Mouse (Mus musculus) neural tube, embryonic 11.5 days (tissue): ENCODE results near the gene Styxl1. TPM values are rescaled to one million over a fixed set of nuclear protein-coding genes. Genes with fewer than 3 reads are reported as not detected.

ENCODE experiments used
- ATAC-seq: fragments of 200-750 bp; cut with Nextera tagmentation; 2 replicates; pipeline ENCODE4 v1.8.0; 2017; ENCODE audit warnings: moderate number of reproducible peaks, mild to moderate bottlenecking, moderate TSS enrichment, moderate library complexity; ENCODE audit not compliant: insufficient read depth, low FRiP score, low TSS enrichment
- DNase-seq: peaks from one replicate; pipeline ENCODE4 v3.0.0-alpha.2; 2015; ENCODE audit warnings: low spot score
- H3K27ac ChIP-seq: fragments of 300-500 bp; sonication (generic); 2 replicates; pipeline ENCODE4 v1.5.1; 2014; ENCODE audit warnings: low read depth, mild to moderate bottlenecking, low read length
- H3K27me3 ChIP-seq: fragments of 300-500 bp; sonication (generic); 2 replicates; pipeline ENCODE4 v1.6.1; 2014; ENCODE audit warnings: mild to moderate bottlenecking, low read length, mixed read lengths; ENCODE audit not compliant: control insufficient read depth, insufficient read depth
- H3K36me3 ChIP-seq: fragments of 300-500 bp; sonication (generic); 2 replicates; pipeline ENCODE4 v1.6.1; 2014; ENCODE audit warnings: mild to moderate bottlenecking, low read length, moderate library complexity, mixed read lengths; ENCODE audit not compliant: control insufficient read depth, insufficient read depth
- H3K4me1 ChIP-seq: fragments of 300-500 bp; sonication (generic); 2 replicates; pipeline ENCODE4 v1.6.1; 2014; ENCODE audit warnings: low read length, mixed read lengths; ENCODE audit not compliant: control insufficient read depth, insufficient read depth
- H3K4me2 ChIP-seq: fragments of 300-500 bp; sonication (generic); 2 replicates; pipeline ENCODE4 v1.6.1; 2014; ENCODE audit warnings: low read depth, mild to moderate bottlenecking, moderate library complexity
- H3K4me3 ChIP-seq: fragments of 300-500 bp; sonication (generic); 2 replicates; pipeline ENCODE4 v1.5.1; 2014; ENCODE audit warnings: low read depth, low read length
- H3K9ac ChIP-seq: fragments of 300-500 bp; sonication (generic); 2 replicates; pipeline ENCODE4 v1.6.1; 2014; ENCODE audit warnings: mild to moderate bottlenecking, low read length
- H3K9me3 ChIP-seq: fragments of 300-500 bp; sonication (generic); 2 replicates; pipeline ENCODE4 v1.6.1; 2016; ENCODE audit warnings: low read length; ENCODE audit not compliant: control insufficient read depth
- WGBS: fragments of 180-500 bp; shearing (Covaris S2); extraction: QIAGEN DNeasy Blood & Tissue Kit; methylation state at CpG from one replicate; pipeline ENCODE4 v1.1.7; 2014; 5-methylcytosine and 5-hydroxymethylcytosine counted together
- polyA plus RNA-seq: library from polyadenylated mRNA; unstranded; fragments of >200 nt; fragmentation: Nextera tagmentation; extraction: Ambion mirVana; gene quantifications from 2 replicates; pipeline ENCODE4 v1.2.1, GENCODE M21; 2014

The Styxl1 gene
- polyA plus RNA-seq, 1 experiment from 2014 or later = not detected

- Histone ChIP-seq H3K27me3 (no peaks in the 10 kb centered on the region), H3K4me2 (no peak overlapping the region), H3K9me3 (no peaks in the 10 kb centered on the region), H3K4me1 (peaks cover 7% of the 10 kb centered on the region; the same call in 1 of the 2 replicates), H3K4me3 (no peak overlapping the region), H3K27ac (no peak overlapping the region), H3K9ac (no peak overlapping the region), H3K36me3 (peaks cover 9% of the 10 kb centered on the region)
- DNase-seq (no peak), ATAC-seq (no peak)
- 62% methylated on average over 10 of the region's 10 CpGs for WGBS
Measured at GRCm38 (mm10) chr5:135715624-135716023, 62.6 kb downstream of the Styxl1 start.

GRCm38 (mm10) chr5:135713441-135714218 is 64.6 kb downstream of the Styxl1 start:
- DNase-seq (no peak), ATAC-seq (no peak)
- H3K27me3 ChIP-seq = no peaks in the 10 kb centered on the region
- H3K36me3 ChIP-seq = peaks cover 5% of the 10 kb centered on the region
- peaks cover 7% of the 10 kb centered on the region; the same call in 1 of the 2 replicates for H3K4me1 ChIP-seq
- no peaks in the 10 kb centered on the region for H3K9me3 ChIP-seq
- H3K27ac ChIP-seq = no peak overlapping the region
- H3K4me2 ChIP-seq = no peak overlapping the region
- 75% methylated on average over 16 of the region's 16 CpGs for WGBS
- no peak overlapping the region for H3K9ac ChIP-seq
- no peak overlapping the region for H3K4me3 ChIP-seq

GRCm38 (mm10) chr5:135712803-135713202 is 65.4 kb downstream of the Styxl1 start:
- H3K4me1 ChIP-seq = peaks cover 7% of the 10 kb centered on the region; the same call in 1 of the 2 replicates
- DNase-seq (no peak), ATAC-seq (no peak)
- H3K9me3 ChIP-seq = no peaks in the 10 kb centered on the region
- no peaks in the 10 kb centered on the region for H3K27me3 ChIP-seq
- no peak overlapping the region for H3K4me3 ChIP-seq
- WGBS = 74% methylated on average over 4 of the region's 4 CpGs
- peaks cover 2% of the 10 kb centered on the region for H3K36me3 ChIP-seq
- no peak overlapping the region for H3K27ac ChIP-seq
- no peak overlapping the region for H3K9ac ChIP-seq
- no peak overlapping the region for H3K4me2 ChIP-seq

DNA sequence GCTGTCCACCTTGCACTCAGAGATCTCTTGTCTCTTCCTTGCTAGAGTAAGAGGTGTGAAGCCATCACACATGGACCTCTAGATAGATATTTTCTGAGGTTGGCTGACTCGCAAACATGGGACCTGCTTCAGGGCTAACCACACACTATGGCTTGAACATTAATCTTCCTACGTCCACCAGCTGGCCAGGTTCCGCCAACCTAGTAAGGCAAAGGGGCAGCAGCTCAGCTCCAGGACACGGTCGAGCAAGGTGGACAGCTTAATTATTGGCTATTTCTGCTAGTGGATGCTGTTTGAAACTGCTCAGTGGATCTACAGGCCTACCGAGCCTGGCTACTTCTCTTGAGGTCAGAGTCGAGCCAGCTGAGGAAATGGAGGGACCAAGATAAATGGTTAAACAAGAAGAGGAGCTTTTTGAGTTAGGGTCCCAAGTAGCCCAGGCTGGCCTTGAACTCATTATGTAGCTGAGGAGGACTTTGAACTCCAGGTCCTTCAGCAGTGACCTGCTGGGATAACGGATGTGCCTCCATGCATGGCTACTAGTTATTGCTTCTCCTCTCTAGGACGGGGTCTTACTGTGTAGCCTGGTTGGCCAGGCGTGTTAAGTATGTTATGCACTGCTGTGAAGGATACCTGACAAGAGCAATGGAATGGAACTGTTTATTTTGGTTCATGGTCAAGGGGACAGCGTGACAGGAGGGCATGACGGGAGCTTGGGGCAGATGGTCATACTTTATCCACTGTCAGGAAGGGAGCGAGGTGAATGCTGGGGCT is 66.4 kb downstream of the Styxl1 start:
- Histone ChIP-seq H3K27ac (no peak overlapping the region), H3K9ac (no peak overlapping the region), H3K36me3 (peaks cover 2% of the 10 kb centered on the region), H3K4me3 (no peak overlapping the region), H3K4me1 (peaks cover 7% of the 10 kb centered on the region; the same call in 1 of the 2 replicates), H3K9me3 (no peaks in the 10 kb centered on the region), H3K27me3 (no peaks in the 10 kb centered on the region), H3K4me2 (no peak overlapping the region)
- 85% methylated on average over 13 of the region's 13 CpGs for WGBS
- ATAC-seq = no peak
- DNase-seq = no peak

DNA sequence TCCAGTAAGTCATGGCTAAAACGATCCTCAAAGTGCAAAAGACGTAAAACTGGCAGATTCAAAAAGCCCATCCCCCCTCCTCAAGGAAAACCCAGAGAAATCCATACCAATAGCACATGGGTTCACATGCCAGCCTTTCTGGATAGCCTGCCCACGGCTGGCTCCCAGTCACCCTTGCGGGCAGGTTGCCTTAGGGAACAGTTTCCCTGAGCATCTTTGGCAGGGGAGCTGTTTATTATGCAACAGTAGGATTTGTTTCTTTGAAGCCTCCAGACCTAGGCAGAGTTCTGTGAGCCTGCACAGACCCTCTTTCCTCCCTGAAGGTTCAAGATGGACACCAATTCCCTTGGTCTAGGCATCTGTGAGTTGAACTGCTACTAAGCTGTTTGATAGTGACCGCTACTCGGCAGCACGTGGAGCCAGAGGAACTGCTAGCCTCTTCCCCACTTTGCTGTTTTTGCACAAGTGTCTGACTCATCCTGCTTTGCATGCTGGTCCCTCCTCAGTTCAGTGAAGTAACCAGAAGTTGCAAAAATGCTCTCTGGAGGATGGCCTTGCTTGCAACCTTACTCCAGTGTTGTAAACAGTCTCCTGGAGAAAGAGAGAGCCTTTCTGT is 67.5 kb downstream of the Styxl1 start:
- Histone ChIP-seq H3K36me3 (peaks cover 2% of the 10 kb centered on the region), H3K4me3 (no peak overlapping the region), H3K4me1 (peaks cover 7% of the 10 kb centered on the region; the same call in 1 of the 2 replicates), H3K27me3 (no peaks in the 10 kb centered on the region), H3K9ac (no peak overlapping the region), H3K4me2 (no peak overlapping the region), H3K9me3 (no peaks in the 10 kb centered on the region), H3K27ac (no peak overlapping the region)
- ATAC-seq (no peak), DNase-seq (no peak)
- 87% methylated on average over 7 of the region's 7 CpGs for WGBS

DNA sequence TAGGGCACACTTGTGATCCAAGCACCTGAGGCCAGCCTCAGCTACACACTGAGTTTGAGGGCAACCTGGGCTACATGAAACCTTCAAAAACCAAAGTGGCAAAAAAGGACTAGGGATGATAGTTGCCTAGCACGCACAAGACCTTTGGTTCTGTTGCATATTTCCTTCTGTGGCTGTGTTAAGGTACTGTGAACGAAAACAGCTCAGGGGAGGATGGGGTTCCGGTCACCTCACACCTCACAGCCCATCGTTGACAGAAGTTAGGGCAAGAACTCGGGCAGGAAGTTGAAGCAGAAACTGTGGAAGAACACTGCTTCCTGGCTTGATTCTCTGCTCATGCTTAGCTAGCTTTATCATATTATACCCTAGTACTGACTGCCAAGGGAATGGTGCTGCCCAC is 68.5 kb downstream of the Styxl1 start:
- Histone ChIP-seq H3K9me3 (no peaks in the 10 kb centered on the region), H3K4me3 (no peak overlapping the region), H3K36me3 (no peaks in the 10 kb centered on the region; the same call in 1 of the 2 replicates), H3K4me1 (peaks cover 7% of the 10 kb centered on the region; the same call in 1 of the 2 replicates), H3K4me2 (no peak overlapping the region), H3K27ac (no peak overlapping the region), H3K27me3 (no peaks in the 10 kb centered on the region), H3K9ac (no peak overlapping the region)
- DNase-seq (no peak), ATAC-seq (no peak)
- WGBS = 98% methylated on average over 5 of the region's 5 CpGs

- no peaks in the 10 kb centered on the region for H3K27me3 ChIP-seq
- no peaks in the 10 kb centered on the region; the same call in 1 of the 2 replicates for H3K36me3 ChIP-seq
- 52% methylated on average over 1 of the region's 1 CpGs for WGBS
- DNase-seq (no peak), ATAC-seq (no peak)
- no peak overlapping the region for H3K4me2 ChIP-seq
- H3K27ac ChIP-seq = no peak overlapping the region
- H3K4me3 ChIP-seq = no peak overlapping the region
- H3K4me1 ChIP-seq = no peaks in the 10 kb centered on the region
- no peaks in the 10 kb centered on the region for H3K9me3 ChIP-seq
- H3K9ac ChIP-seq = no peak overlapping the region
Measured at GRCm38 (mm10) chr5:135707855-135708254, 70.3 kb downstream of the Styxl1 start.

DNA sequence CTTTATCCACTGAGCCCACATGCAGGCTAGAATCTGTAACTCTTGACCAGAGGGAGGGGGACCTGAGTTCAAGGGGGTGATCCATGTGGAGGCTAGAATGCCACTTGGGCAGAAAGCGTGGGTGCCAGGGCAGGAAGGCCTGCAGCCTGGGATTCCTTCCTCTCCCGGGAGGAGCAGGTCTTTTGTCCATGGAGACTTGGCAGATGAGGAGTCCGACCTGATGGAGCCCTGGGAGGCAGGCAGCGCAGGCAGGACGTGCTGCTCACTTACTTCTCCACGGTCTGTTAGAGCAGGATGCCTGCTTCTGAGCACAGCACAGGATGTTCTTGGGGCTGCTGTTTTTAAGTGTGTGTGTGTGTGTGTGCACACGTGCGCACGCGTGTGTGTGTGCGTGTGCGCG is 71.1 kb downstream of the Styxl1 start:
- DNase-seq (no peak), ATAC-seq (no peak)
- Histone ChIP-seq H3K9ac (no peak overlapping the region), H3K4me1 (no peaks in the 10 kb centered on the region), H3K36me3 (no peaks in the 10 kb centered on the region; the same call in 1 of the 2 replicates), H3K9me3 (no peaks in the 10 kb centered on the region), H3K4me2 (no peak overlapping the region), H3K27me3 (no peaks in the 10 kb centered on the region), H3K27ac (no peak overlapping the region), H3K4me3 (no peak overlapping the region)
- WGBS = 96% methylated on average over 13 of the region's 13 CpGs
